Mouse (Mus musculus): ENCODE results near the gene Gm3854. TPM values are rescaled to one million over a fixed set of nuclear protein-coding genes. Genes with fewer than 3 reads are reported as not detected.
"Not testable (repeated sequence)": the region's sequence is repeated elsewhere in the genome, so short reads cannot be mapped to it uniquely, and the experiment has no call there.

Gm3854 gene
- under 1 TPM; 0.48 to 0.52 TPM for total RNA-seq (2021)

DNA sequence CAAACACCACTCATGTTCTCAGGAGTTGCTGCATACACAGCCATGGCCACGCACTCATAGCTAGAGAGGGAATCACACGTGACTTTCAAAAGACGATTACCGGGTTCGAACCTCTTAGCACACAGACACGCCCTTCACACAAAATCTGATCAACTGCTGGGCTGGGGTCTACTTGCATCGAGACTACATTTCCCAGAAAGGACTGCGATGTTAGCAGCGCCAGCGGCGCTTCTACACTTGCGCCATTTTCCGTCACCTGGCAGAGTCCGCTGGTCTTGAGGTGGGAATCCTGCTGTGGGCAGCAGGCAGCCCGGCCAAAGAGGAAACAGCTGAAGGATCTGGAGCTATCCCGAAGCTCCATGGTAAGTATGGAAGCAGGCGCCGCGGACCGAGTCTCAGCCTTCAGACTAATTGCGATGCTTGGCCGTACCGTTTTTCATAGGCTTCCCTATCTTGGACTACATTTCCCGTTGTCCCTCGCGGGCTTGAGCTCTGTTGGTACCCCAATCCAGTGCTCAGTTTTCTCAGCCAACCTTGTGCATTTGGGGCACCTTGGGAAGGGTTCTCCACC is at the start of gene Gm3854:
Gm3854 (plus strand) TSS at position 259 of the 571 bp plus-strand sequence.
- DNase-seq (ENCODE audit: low spot score) = peak; percentile 10
- intact Hi-C loops (cut with DNase I) = no loop called here

DNA sequence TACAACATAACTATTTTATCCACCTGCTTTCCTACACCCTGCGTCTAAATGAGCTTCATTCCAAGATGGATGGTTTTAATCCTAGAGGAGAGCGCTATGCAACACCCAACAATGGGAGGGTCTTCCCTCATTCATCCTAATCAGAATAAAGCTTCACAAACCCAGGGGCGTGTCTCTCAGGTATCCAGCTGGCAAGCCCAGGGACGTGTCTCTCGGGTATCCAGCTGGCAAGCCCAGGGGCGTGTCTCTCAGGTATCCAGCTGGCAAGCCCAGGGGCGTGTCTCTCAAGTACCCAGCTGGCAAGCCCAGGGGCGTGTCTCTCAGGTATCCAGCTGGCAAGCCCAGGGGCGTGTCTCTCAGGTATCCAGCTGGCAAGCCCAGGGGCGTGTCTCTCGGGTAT is 42.8 kb upstream of the Gm3854 start:
- intact Hi-C loops (cut with DNase I) = not testable (repeated sequence)

GRCm38 (mm10) chr7:6330458-6331232 is 12.9 kb upstream of the Gm3854 start:
- DNase-seq (ENCODE audit: low spot score) = no peak

More for the DNA sequence above, 42.8 kb upstream of the Gm3854 start:
- DNase-seq (ENCODE audit: low spot score) = not testable (repeated sequence)

GRCm38 (mm10) chr7:6331233-6331956 is 12.2 kb upstream of the Gm3854 start, which contains the start of gene Zfp583:
TSS of gene Zfp583 (minus strand) at chr7:6331285.
- intact Hi-C loops (cut with DNase I) = no loop called here
- peak; percentile 65 for DNase-seq (ENCODE audit: low spot score)

More at GRCm38 (mm10) chr7:6330458-6331232, 12.9 kb upstream of the Gm3854 start:
- intact Hi-C loops (cut with DNase I) = no loop called here

GRCm38 (mm10) chr7:6339865-6340264 is 3.7 kb upstream of the Gm3854 start:
- DNase-seq (ENCODE audit: low spot score) = no peak
- intact Hi-C loops (cut with DNase I) = no loop called here

- DNase-seq (ENCODE audit: low spot score) = no peak
- intact Hi-C loops (cut with DNase I) = no loop called here
These were observed 565 bp downstream of the Gm3854 start for GRCm38 (mm10) chr7:6344124-6344523.

DNA sequence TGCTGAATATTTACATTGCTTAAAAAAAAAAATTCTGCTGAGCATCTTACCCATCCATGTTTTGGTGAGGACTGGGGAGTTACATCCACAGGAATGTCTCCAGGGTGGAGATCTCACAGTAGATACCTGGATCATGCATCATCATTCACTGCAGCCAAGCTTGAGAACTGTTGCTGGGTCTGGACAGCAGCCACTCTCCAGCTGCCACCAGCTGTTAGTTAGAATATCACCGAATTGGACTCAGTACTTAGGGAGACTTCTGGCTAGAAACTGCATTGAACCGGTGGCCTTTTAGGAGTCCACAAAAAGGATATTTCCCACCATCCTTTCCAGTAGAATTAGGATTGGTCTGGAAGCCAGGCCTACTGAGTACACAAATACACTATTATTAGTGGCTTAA is 14.6 kb downstream of the Gm3854 start:
- intact Hi-C loops (cut with DNase I) = loop anchor here (5.0 kb wide), 1 partner anchor 229 kb away; no protein-coding TSS in a partner anchor
- DNase-seq (ENCODE audit: low spot score) = no peak

- intact Hi-C loops (cut with DNase I) = loop anchor here (1.0 to 5.0 kb wide), 2 partner anchors 72 to 228 kb away; no protein-coding TSS in a partner anchor
- DNase-seq (ENCODE audit: low spot score) = no peak
These were observed 15.5 kb downstream of the Gm3854 start for GRCm38 (mm10) chr7:6358937-6359590.

- DNase-seq (ENCODE audit: low spot score) = no peak
- intact Hi-C loops (cut with DNase I) = loop anchor here (2.0 to 10.0 kb wide), 4 partner anchors 206 to 924 kb away; partner anchors contain the start of gene Zfp787
These were observed 17.0 kb downstream of the Gm3854 start for GRCm38 (mm10) chr7:6360477-6361060.

DNA sequence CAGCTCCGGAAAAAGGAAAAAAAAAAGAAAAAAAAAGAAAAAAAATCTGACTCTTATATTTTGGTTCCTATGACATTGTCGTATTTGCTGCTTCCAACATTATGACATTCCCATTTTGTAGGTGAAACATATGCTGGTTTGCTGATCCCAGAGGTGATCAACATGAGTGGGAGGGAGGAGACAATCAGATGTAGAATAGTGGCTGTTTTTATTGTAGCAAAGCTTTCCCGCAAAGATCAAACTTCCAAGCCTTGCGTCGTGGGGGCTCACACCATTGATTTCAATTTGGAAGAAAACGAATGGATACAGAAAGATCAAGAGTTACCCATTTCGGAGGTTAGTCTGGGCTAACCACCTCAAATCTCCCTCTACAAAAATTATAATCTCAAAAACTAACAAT is 18.2 kb downstream of the Gm3854 start:
- no peak for DNase-seq (ENCODE audit: low spot score)
- intact Hi-C loops (cut with DNase I) = loop anchor here (2.0 to 10.0 kb wide), 4 partner anchors 207 to 923 kb away; partner anchors contain the start of gene Zfp787

- intact Hi-C loops (cut with DNase I) = loop anchor here (10.0 kb wide), 3 partner anchors 208 to 922 kb away; partner anchors contain the start of gene Zfp787
- DNase-seq (ENCODE audit: low spot score) = peak; percentile 94
These were observed 18.9 kb downstream of the Gm3854 start for GRCm38 (mm10) chr7:6362268-6363046.

- intact Hi-C loops (cut with DNase I) = loop anchor here (10.0 kb wide), 3 partner anchors 208 to 922 kb away; partner anchors contain the start of gene Zfp787
These were observed 19.5 kb downstream of the Gm3854 start, which contains the start of gene Zfp78 for GRCm38 (mm10) chr7:6363047-6363488. TSS of gene Zfp78 (plus strand) at chr7:6363280.

DNA sequence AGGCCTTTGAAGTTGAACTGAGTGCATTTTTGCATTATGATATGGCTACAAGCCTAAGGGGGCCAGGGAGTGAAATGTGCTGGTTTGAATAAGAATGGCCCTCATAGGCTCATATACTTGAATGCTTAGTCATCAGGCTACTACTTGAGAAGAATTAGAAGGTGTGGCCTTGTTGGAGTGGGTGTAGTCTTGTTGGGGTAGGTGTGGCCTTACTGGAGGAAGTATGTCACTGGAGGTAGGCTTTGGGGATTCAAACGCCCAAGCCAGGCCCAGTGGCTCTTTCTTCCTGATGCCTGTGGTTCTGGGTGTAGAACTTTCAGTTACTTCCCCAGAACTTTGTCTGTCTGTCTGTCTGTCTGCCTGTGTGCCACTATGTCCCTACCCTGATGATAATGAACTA is 21.2 kb downstream of the Gm3854 start:
- intact Hi-C loops (cut with DNase I) = loop anchor here (1.0 to 10.0 kb wide), 5 partner anchors 18 to 920 kb away; partner anchors contain the start of genes Zfp28 and Zfp787

More at GRCm38 (mm10) chr7:6363047-6363488, 19.5 kb downstream of the Gm3854 start, which contains the start of gene Zfp78:
- DNase-seq (ENCODE audit: low spot score) = peak; percentile 65

DNA sequence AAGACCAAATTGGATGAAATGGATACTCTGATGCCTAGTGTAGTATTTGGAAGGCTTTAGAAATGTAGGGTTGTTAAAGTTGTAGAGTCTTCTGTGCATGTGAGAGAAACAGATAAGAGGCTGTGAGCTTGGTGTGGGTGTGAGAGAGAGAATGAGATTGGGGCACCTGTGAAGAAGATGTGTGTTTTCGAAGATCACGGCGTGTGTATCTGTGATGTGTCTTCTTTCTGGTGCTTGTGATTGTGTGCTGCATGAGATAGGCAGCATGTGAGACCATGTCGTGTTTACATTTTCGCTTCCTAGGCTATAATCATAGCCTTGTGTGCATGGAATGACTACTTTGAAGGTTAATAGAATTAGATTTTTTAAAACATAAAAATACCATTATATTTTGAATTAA is 23.6 kb downstream of the Gm3854 start:
- DNase-seq (ENCODE audit: low spot score) = no peak
- intact Hi-C loops (cut with DNase I) = loop anchor here (10.0 kb wide), 3 partner anchors 212 to 918 kb away; partner anchors contain the start of gene Zfp787

More for the DNA sequence above, 21.2 kb downstream of the Gm3854 start:
- DNase-seq (ENCODE audit: low spot score) = no peak

DNA sequence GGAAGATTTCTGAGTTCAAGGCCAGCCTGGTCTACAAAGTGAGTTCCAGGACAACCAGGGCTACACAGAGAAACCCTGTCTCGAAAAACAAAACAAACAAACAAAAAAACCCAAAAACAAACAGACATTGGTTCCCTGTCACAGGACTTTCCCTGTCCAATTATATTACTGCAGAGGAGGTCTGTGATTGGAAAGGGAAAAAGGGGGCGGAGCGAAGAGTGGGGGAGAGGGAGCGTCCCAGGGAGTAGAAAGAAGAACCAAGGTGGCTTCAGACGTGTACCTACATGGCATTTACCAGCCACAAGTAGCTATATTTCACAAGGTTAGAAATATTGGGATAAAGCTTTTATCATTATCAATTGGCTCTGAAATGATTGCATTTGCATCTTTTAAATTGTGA is 24.6 kb downstream of the Gm3854 start:
- intact Hi-C loops (cut with DNase I) = loop anchor here (10.0 kb wide), 3 partner anchors 213 to 917 kb away; partner anchors contain the start of gene Zfp787
- not testable (repeated sequence) for DNase-seq (ENCODE audit: low spot score)

- intact Hi-C loops (cut with DNase I) = loop anchor here (10.0 kb wide), 3 partner anchors 215 to 915 kb away; partner anchors contain the start of gene Zfp787
- no peak for DNase-seq (ENCODE audit: low spot score)
These were observed 25.9 kb downstream of the Gm3854 start for GRCm38 (mm10) chr7:6369460-6369859.

DNA sequence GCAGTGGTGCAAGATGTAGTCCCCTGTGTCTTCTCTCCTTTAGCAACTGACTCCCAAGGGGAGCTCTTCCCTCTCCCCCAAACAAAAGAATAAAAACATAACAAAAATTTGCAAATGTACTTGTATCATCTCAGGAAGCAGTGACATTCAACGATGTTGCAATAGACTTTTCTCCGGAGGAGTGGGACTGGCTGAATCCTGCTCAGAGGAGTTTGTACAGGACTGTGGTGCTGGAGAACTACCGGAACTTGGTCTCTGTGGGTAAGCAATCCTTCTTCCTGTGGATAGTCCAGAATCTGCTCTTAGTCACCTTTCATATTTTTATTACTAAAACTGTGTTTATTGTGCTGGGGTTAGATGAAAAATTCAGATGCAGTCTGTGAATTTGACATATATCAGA is 29.4 kb downstream of the Gm3854 start:
- intact Hi-C loops (cut with DNase I) = no loop called here
- no peak for DNase-seq (ENCODE audit: low spot score)

- intact Hi-C loops (cut with DNase I) = no loop called here
- DNase-seq (ENCODE audit: low spot score) = no peak
These were observed 34.9 kb downstream of the Gm3854 start for GRCm38 (mm10) chr7:6378441-6378840.

Data from heart, postnatal 25 days (tissue).